Mouse (Mus musculus): Measurements from ENCODE around the gene Pank4. TPM values are rescaled to one million over a fixed set of nuclear protein-coding genes. Genes with fewer than 3 reads are reported as not detected.

The Pank4 gene
- polyA plus RNA-seq, 1 experiment = 24.1 TPM

DNA sequence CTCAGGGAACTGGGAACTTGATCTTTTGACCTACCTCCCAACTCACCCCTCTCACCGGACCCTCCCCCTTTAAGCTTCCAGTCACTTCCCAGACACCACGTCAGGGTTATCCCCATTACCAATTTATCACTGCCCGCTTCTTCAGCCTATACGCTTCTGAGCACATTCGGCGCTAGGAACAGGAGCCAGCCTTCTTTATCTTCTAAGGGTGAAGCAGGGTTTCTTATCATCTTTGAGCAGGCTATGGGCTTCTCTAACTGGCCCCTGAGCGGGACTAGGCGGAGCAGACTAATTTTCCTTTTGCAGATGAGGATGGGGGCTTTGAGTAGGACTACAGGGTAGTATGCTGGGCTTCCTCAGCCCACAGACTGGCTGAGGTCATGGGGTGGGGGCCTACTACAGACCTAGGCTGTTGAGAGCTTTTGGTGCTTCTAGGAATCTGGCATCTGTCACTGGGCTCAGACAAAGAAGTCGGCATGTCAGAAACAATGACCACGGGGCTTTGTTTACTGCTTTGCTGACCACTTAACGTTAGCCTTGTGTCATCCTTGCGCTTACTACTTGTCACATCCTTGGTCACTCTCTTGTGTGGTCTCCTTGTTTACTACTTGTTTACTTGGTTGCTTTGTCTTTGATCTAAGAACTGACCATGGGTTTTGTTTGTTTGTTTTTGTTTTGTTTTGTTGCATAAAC is 35.4 kb upstream of the Pank4 start, which contains the start of gene Tnfrsf14:
Tnfrsf14 (minus strand) TSS at position 169 of the 693 bp plus-strand sequence.
- Histone ChIP-seq H3K4me1 (ENCODE audit: control insufficient read depth, insufficient read depth, low read length) (peaks cover 47% of the 10 kb centered on the region), H3K27ac (ENCODE audit: insufficient read depth, low read depth, low read length) (peak within 1 kb of the TSS; percentile 99)

GRCm38 (mm10) chr4:154929088-154929660 is 34.7 kb upstream of the Pank4 start:
- Histone ChIP-seq H3K27ac (ENCODE audit: insufficient read depth, low read depth, low read length) (peak overlapping the region; percentile 99), H3K4me1 (ENCODE audit: control insufficient read depth, insufficient read depth, low read length) (peaks cover 54% of the 10 kb centered on the region), H3K4me3 (ENCODE audit: insufficient read depth, low read length) (peak overlapping the region; percentile 58)
- no peak for TF ChIP-seq POLR2A (IDR thresholded peaks at IDR 0.05; ENCODE audit: borderline replicate concordance, low read depth, low read length)
- no peak for TF ChIP-seq CTCF (IDR thresholded peaks at IDR 0.05; ENCODE audit: low read depth, low read length)

More for the DNA sequence above, 35.4 kb upstream of the Pank4 start, which contains the start of gene Tnfrsf14:
- H3K4me3 ChIP-seq (ENCODE audit: insufficient read depth, low read length) = peak within 1 kb of the TSS; percentile 58
- TF ChIP-seq CTCF (IDR thresholded peaks at IDR 0.05; ENCODE audit: low read depth, low read length) (no peak), POLR2A (IDR thresholded peaks at IDR 0.05; ENCODE audit: borderline replicate concordance, low read depth, low read length) (no peak)

- no peak overlapping the region for H3K4me3 ChIP-seq (ENCODE audit: insufficient read depth, low read length)
- no peak for TF ChIP-seq CTCF (IDR thresholded peaks at IDR 0.05; ENCODE audit: low read depth, low read length)
- no peak overlapping the region for H3K27ac ChIP-seq (ENCODE audit: insufficient read depth, low read depth, low read length)
- peaks cover 54% of the 10 kb centered on the region for H3K4me1 ChIP-seq (ENCODE audit: control insufficient read depth, insufficient read depth, low read length)
Measured at GRCm38 (mm10) chr4:154933306-154933907, 30.5 kb upstream of the Pank4 start.

GRCm38 (mm10) chr4:154934800-154935199 is 29.1 kb upstream of the Pank4 start:
- TF ChIP-seq CTCF (IDR thresholded peaks at IDR 0.05; ENCODE audit: low read depth, low read length) = no peak
- TF ChIP-seq POLR2A (IDR thresholded peaks at IDR 0.05; ENCODE audit: borderline replicate concordance, low read depth, low read length) = no peak
- peaks cover 45% of the 10 kb centered on the region for H3K4me1 ChIP-seq (ENCODE audit: control insufficient read depth, insufficient read depth, low read length)
- H3K4me3 ChIP-seq (ENCODE audit: insufficient read depth, low read length) = no peak overlapping the region
- H3K27ac ChIP-seq (ENCODE audit: insufficient read depth, low read depth, low read length) = peak overlapping the region; percentile 73

- Histone ChIP-seq H3K4me1 (ENCODE audit: control insufficient read depth, insufficient read depth, low read length) (peaks cover 39% of the 10 kb centered on the region), H3K4me3 (ENCODE audit: insufficient read depth, low read length) (no peak overlapping the region), H3K27ac (ENCODE audit: insufficient read depth, low read depth, low read length) (peak overlapping the region; percentile 92)
- TF ChIP-seq CTCF (IDR thresholded peaks at IDR 0.05; ENCODE audit: low read depth, low read length) (no peak), POLR2A (IDR thresholded peaks at IDR 0.05; ENCODE audit: borderline replicate concordance, low read depth, low read length) (no peak)
Measured at GRCm38 (mm10) chr4:154935788-154936187, 28.1 kb upstream of the Pank4 start.

- no peak overlapping the region for H3K4me3 ChIP-seq (ENCODE audit: insufficient read depth, low read length)
- TF ChIP-seq POLR2A (IDR thresholded peaks at IDR 0.05; ENCODE audit: borderline replicate concordance, low read depth, low read length) = no peak
- no peak for TF ChIP-seq CTCF (IDR thresholded peaks at IDR 0.05; ENCODE audit: low read depth, low read length)
- no peak overlapping the region for H3K27ac ChIP-seq (ENCODE audit: insufficient read depth, low read depth, low read length)
- peaks cover 39% of the 10 kb centered on the region for H3K4me1 ChIP-seq (ENCODE audit: control insufficient read depth, insufficient read depth, low read length)
Measured at GRCm38 (mm10) chr4:154936542-154937255, 27.2 kb upstream of the Pank4 start.

DNA sequence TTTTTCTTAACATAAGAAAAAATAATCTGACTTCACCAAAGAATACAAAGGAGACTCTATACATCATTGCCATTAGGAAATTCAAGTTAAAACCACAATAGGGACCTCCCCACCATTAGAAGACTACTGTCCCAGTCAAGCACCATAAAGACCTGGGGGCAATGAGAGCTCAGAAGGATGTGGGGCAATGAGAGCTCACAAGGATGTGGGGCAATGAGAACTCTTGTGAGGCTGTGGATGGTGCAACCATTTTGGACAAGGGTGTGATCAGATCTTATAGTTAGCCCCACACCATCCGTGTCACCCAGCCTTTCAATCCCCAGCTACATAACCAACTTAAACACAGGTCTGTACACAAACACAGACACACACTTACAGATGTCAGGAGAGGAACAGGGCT is 26.2 kb upstream of the Pank4 start:
- no peak overlapping the region for H3K4me3 ChIP-seq (ENCODE audit: insufficient read depth, low read length)
- TF ChIP-seq POLR2A (IDR thresholded peaks at IDR 0.05; ENCODE audit: borderline replicate concordance, low read depth, low read length) (no peak), CTCF (IDR thresholded peaks at IDR 0.05; ENCODE audit: low read depth, low read length) (no peak)
- H3K27ac ChIP-seq (ENCODE audit: insufficient read depth, low read depth, low read length) = no peak overlapping the region
- peaks cover 36% of the 10 kb centered on the region for H3K4me1 ChIP-seq (ENCODE audit: control insufficient read depth, insufficient read depth, low read length)

DNA sequence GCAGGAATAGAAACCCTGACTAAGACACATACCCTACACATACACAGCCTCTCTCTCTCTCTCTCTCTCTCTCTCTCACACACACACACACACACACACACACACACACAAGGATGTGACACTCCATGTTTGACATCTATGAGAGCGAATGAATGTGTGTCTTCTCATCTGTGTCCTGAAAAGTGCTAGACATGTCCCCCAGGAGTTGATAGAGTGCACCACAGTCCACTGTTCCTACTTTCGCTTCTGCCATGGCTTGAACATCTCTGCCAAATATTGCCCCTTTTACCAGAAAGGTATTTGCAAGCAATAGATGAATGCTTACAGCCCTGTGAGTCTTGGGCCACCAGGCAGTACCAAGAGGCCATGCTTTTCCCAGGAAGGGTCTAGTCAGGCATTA is 23.8 kb upstream of the Pank4 start:
- Histone ChIP-seq H3K27ac (ENCODE audit: insufficient read depth, low read depth, low read length) (no peak overlapping the region), H3K4me1 (ENCODE audit: control insufficient read depth, insufficient read depth, low read length) (peaks cover 14% of the 10 kb centered on the region), H3K4me3 (ENCODE audit: insufficient read depth, low read length) (no peak overlapping the region)
- TF ChIP-seq CTCF (IDR thresholded peaks at IDR 0.05; ENCODE audit: low read depth, low read length) (no peak), POLR2A (IDR thresholded peaks at IDR 0.05; ENCODE audit: borderline replicate concordance, low read depth, low read length) (no peak)

- TF ChIP-seq POLR2A (IDR thresholded peaks at IDR 0.05; ENCODE audit: borderline replicate concordance, low read depth, low read length) (no peak), CTCF (IDR thresholded peaks at IDR 0.05; ENCODE audit: low read depth, low read length) (no peak)
- Histone ChIP-seq H3K27ac (ENCODE audit: insufficient read depth, low read depth, low read length) (no peak overlapping the region), H3K4me3 (ENCODE audit: insufficient read depth, low read length) (no peak overlapping the region), H3K4me1 (ENCODE audit: control insufficient read depth, insufficient read depth, low read length) (peaks cover 2% of the 10 kb centered on the region; the same call in 1 of the 2 replicates)
Measured at GRCm38 (mm10) chr4:154941831-154942230, 22.1 kb upstream of the Pank4 start.
